Mouse (Mus musculus): ENCODE data around the gene Tsga8. TPM values are rescaled to one million over a fixed set of nuclear protein-coding genes. Genes with fewer than 3 reads are reported as not detected.

Tsga8 gene
- 102 TPM for polyA plus RNA-seq (2014; fragmentation: Illumina TruSeq; extraction: RNeasy Lipid Tissue Mini Kit (QIAGEN cat#74804); ENCODE audit: low read depth, low replicate concordance)

DNA sequence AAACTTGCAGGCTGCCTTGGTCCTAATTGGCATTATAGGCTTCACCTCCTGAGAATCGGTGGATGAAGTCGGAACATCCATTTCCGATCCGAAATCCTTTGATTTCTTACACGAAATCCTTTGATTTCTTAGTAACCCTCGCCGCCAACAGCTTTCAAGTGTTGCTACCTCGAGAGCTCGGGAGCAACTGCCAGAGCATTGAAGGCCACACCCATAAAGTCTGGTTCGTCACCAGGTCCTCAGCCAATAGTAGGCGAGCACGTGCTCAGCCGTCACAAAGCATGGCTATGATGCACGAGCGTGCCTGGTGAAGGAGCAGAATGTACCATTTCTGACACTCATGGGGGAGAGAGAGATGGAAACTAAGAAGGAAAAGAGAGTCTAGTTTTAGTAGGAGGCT, at the start of gene Tsga8:
Gene Tsga8, minus strand, starts transcription at position 327 of the 400 bp plus-strand sequence.

Measured in testis, adult 10 weeks (tissue).